Mouse (Mus musculus) spleen, adult 2 months (tissue): ENCODE results near the gene Snx33. TPM values are rescaled to one million over a fixed set of nuclear protein-coding genes. Genes with fewer than 3 reads are reported as not detected.

Source experiments
- DNase-seq, 2 experiments: peaks; one replicate each; pipeline versions ENCODE4 v3.0.0 to v3.0.0-alpha.2; 2012 to 2021; ENCODE audit warnings: low spot score in 2 of 2, low read depth in 1 of 2
- H3K27ac ChIP-seq: fragments of 200-500 bp; 2 replicates; pipeline ENCODE4 v1.5.1; 2012; ENCODE audit warnings: low read length, inconsistent platforms; ENCODE audit not compliant: insufficient read depth
- H3K27me3 ChIP-seq: fragments of 200-500 bp; 2 replicates; pipeline ENCODE4 v1.6.1; 2012; ENCODE audit warnings: mild to moderate bottlenecking, moderate library complexity, low read length, inconsistent platforms; ENCODE audit not compliant: control insufficient read depth, insufficient read depth
- H3K36me3 ChIP-seq: fragments of 200-500 bp; 2 replicates; pipeline ENCODE4 v1.6.1; 2012; ENCODE audit warnings: mild to moderate bottlenecking, low read length, inconsistent platforms; ENCODE audit not compliant: control insufficient read depth, insufficient read depth
- H3K4me1 ChIP-seq: fragments of 200-500 bp; 2 replicates; pipeline ENCODE4 v1.6.1; 2011; ENCODE audit warnings: inconsistent platforms; ENCODE audit not compliant: control insufficient read depth, insufficient read depth, insufficient read length
- H3K4me3 ChIP-seq: fragments of 200-500 bp; 2 replicates; pipeline ENCODE4 v1.5.1; 2011; ENCODE audit warnings: mild to moderate bottlenecking, inconsistent platforms; ENCODE audit not compliant: insufficient read depth, insufficient read length; ENCODE audit errors: extremely low read depth
- CTCF ChIP-seq: fragments of 200-500 bp; IDR thresholded peaks from 2 replicates; pipeline ENCODE4 v1.5.1; 2011; ENCODE audit warnings: mild to moderate bottlenecking, inconsistent platforms; ENCODE audit not compliant: insufficient read depth, insufficient read length, insufficient replicate concordance; ENCODE audit errors: extremely low read depth
- POLR2A ChIP-seq: fragments of 200-500 bp; IDR thresholded peaks from 2 replicates; pipeline ENCODE4 v1.6.1; 2011; ENCODE audit warnings: low read depth, low read length, inconsistent platforms
- whole genome bisulfite sequencing: fragments of 180-500 bp; shearing (Covaris S2); methylation state at CpG from one replicate; pipeline ENCODE4 v1.1.7; 2018; 5-methylcytosine and 5-hydroxymethylcytosine counted together
- polyA plus RNA-seq: library from polyadenylated mRNA; depleted of rRNA; stranded (reverse); fragments of >200 nt; gene quantifications from 2 replicates; pipeline ENCODE4 v1.2.3, GENCODE M21; 2012

Gene Snx33
- polyA plus RNA-seq, 1 experiment, result 9.0 TPM

- no peak overlapping the region for H3K4me3 ChIP-seq
- WGBS, result 80% methylated on average over 3 of the region's 3 CpGs
- TF ChIP-seq CTCF, result no peak
- TF ChIP-seq POLR2A, result no peak
- H3K27ac ChIP-seq, result no peak overlapping the region
- DNase-seq, result no peak
- no peaks in the 10 kb centered on the region for H3K27me3 ChIP-seq
- H3K4me1 ChIP-seq, result peaks cover 9% of the 10 kb centered on the region; the same call in 1 of the 2 replicates
- H3K36me3 ChIP-seq, result no peaks in the 10 kb centered on the region
Observed at GRCm38 (mm10) chr9:56903662-56904061, 24.5 kb downstream of the Snx33 start.

- peaks cover 9% of the 10 kb centered on the region; the same call in 1 of the 2 replicates for H3K4me1 ChIP-seq
- WGBS, result 25% methylated on average over 8 of the region's 8 CpGs
- H3K36me3 ChIP-seq, result no peaks in the 10 kb centered on the region
- DNase-seq, result no peak
- no peaks in the 10 kb centered on the region for H3K27me3 ChIP-seq
- peak overlapping the region; percentile 23; the same call in 1 of the 2 replicates for H3K27ac ChIP-seq
- no peak overlapping the region for H3K4me3 ChIP-seq
- no peak for TF ChIP-seq CTCF
- TF ChIP-seq POLR2A, result no peak
Observed at GRCm38 (mm10) chr9:56901187-56901586, 27.0 kb downstream of the Snx33 start.

GRCm38 (mm10) chr9:56900571-56900970 lies 27.6 kb downstream of the Snx33 start:
- Histone ChIP-seq H3K36me3 (no peaks in the 10 kb centered on the region), H3K27ac (peak overlapping the region; percentile 23; the same call in 1 of the 2 replicates), H3K27me3 (no peaks in the 10 kb centered on the region), H3K4me3 (no peak overlapping the region), H3K4me1 (peaks cover 9% of the 10 kb centered on the region; the same call in 1 of the 2 replicates)
- TF ChIP-seq POLR2A, result no peak
- TF ChIP-seq CTCF, result no peak
- DNase-seq, result no peak
- 8% methylated on average over 9 of the region's 9 CpGs for WGBS

GRCm38 (mm10) chr9:56900060-56900459 lies 28.1 kb downstream of the Snx33 start:
- no peak for DNase-seq
- H3K36me3 ChIP-seq, result no peaks in the 10 kb centered on the region
- H3K4me3 ChIP-seq, result no peak overlapping the region
- no peak overlapping the region for H3K27ac ChIP-seq
- H3K27me3 ChIP-seq, result no peaks in the 10 kb centered on the region
- TF ChIP-seq CTCF, result no peak
- no peak for TF ChIP-seq POLR2A
- H3K4me1 ChIP-seq, result peaks cover 9% of the 10 kb centered on the region; the same call in 1 of the 2 replicates

GRCm38 (mm10) chr9:56899409-56899808 lies 28.8 kb downstream of the Snx33 start:
- WGBS, result 55% methylated on average over 11 of the region's 11 CpGs
- no peak for DNase-seq
- no peaks in the 10 kb centered on the region for H3K27me3 ChIP-seq
- no peak overlapping the region for H3K4me3 ChIP-seq
- TF ChIP-seq POLR2A (no peak), CTCF (no peak)
- no peaks in the 10 kb centered on the region for H3K36me3 ChIP-seq
- H3K4me1 ChIP-seq, result peaks cover 9% of the 10 kb centered on the region; the same call in 1 of the 2 replicates
- H3K27ac ChIP-seq, result no peak overlapping the region

GRCm38 (mm10) chr9:56896779-56897178 lies 31.4 kb downstream of the Snx33 start:
- H3K36me3 ChIP-seq, result no peaks in the 10 kb centered on the region
- no peak for TF ChIP-seq POLR2A
- TF ChIP-seq CTCF, result no peak
- no peak overlapping the region for H3K27ac ChIP-seq
- no peaks in the 10 kb centered on the region for H3K27me3 ChIP-seq
- H3K4me3 ChIP-seq, result no peak overlapping the region
- no peak for DNase-seq
- H3K4me1 ChIP-seq, result peaks cover 9% of the 10 kb centered on the region; the same call in 1 of the 2 replicates
- WGBS, result 96% methylated on average over 12 of the region's 12 CpGs

- Histone ChIP-seq H3K36me3 (no peaks in the 10 kb centered on the region), H3K27me3 (no peaks in the 10 kb centered on the region), H3K4me3 (no peak overlapping the region), H3K27ac (no peak overlapping the region), H3K4me1 (no peaks in the 10 kb centered on the region; the same call in 1 of the 2 replicates)
- no peak for TF ChIP-seq POLR2A
- no peak for TF ChIP-seq CTCF
- no peak for DNase-seq
- WGBS, result 8% methylated on average over 3 of the region's 3 CpGs
Observed at GRCm38 (mm10) chr9:56894006-56894405, 34.2 kb downstream of the Snx33 start.
